Mouse (Mus musculus): Measurements from ENCODE around the gene Entpd6.

Gene Entpd6

DNA sequence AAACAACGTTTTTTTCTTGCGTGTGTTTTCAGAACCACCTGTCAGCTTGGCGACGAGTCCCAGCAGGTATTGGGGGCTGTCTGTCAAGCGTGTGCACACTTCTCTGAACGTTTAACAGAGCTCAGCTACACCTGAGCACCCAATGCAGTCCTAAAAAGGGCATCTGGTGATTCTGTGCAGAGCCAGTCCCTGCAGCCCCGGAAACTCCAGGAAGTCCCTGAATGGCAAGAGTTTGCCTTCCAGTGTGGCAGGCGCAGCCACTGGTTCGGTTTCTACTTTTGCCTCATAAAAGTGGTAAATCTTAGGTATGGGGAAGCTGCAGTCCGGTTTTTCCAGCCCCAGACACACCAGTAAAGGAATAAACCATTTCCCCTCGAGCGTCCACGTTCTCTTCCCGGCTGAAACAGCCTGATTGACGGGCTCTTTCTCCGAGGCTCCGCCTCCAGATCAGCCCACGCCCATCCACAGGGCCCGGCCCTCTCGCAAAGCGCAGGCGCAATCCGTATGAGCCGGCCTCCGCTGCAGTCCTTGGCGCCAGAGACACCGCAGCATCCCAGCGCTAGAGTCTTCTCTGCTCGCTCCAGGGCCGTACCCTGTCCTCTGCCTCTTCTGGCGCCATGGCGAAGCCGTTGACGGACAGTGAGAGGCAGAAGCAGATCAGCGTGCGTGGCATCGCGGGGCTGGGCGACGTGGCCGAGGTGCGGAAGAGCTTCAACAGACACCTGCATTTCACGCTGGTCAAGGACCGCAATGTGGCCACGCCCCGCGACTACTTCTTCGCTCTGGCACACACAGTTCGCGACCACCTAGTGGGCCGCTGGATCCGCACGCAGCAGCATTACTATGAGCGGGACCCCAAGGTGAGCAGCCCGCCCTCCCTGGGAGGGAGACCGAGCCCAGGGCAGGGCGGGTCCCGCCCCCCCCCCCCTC, 37.7 kb downstream of the Entpd6 start, which contains the start of gene Pygb:
Pygb (plus strand) TSS at position 485 of the 930 bp plus-strand sequence.
- peak; percentile 68 to 81 for DNase-seq (ENCODE audit: low spot score in 2 of 2)

DNA sequence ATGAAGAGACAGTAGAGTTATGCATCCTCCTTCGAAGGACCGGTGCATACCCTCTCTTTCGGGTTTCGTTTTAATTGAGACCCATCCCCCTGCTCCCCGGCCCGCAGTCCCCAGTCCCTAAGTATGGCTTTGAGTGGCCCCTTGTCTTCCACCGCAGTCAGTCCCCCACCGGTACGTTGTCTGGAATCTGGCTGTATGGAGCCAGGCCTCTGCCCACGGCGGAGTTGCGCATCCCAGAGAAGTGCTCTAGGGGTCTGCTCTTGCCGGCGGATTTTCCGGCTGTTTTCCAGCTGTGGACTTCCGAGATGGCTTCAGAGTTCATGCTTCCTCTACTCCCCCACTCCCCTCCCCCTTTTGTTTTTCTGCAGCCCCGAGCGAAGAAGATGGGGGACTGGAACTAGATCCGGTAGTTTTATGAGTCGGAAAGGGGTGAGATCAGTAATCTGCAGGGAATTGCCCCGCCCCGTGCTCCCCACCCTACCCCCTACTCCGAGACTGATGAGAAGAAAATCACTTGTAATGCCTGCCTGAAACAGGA, 38.5 kb downstream of the Entpd6 start:
- DNase-seq (ENCODE audit: low spot score in 2 of 2) = no peak

DNA sequence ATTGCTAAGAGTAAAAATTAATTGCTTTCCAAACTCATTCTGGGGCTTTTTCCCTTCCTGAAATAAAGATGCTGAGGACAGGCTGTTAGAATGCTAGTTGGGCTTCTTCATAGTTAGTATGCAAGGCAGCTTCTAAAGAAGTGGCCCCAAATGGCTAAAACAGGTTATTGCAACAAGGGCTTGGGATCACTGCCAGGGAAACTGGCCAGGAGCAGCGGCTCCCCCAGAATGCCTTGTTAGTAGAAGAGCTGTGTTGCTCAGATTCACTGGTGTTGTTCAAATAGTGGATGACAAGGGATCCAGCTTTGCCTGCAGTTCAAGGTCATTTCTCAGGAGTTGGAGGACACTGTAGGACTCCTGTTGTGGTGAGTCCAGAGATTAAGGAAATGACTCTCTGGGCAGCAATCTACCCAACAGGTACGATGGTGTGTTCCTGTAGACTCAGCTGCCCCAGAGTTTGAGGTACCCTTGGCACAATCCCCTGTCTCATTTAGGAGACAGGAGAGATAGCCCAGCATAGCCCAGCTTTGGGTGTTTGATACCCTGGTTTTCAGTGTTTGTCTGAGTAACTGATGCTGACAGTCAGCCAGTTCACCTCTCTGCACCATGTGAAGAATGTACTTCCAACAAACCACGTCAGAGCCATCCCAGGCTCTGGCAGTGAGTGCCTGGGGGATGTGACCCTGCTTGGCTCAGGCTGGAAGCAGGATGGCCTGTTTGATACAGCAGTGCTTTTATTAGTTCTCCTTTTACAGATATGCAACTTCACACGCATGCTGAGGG, 40.1 kb downstream of the Entpd6 start:
- DNase-seq (ENCODE audit: low spot score in 2 of 2) = peak; percentile 69 to 70

DNA sequence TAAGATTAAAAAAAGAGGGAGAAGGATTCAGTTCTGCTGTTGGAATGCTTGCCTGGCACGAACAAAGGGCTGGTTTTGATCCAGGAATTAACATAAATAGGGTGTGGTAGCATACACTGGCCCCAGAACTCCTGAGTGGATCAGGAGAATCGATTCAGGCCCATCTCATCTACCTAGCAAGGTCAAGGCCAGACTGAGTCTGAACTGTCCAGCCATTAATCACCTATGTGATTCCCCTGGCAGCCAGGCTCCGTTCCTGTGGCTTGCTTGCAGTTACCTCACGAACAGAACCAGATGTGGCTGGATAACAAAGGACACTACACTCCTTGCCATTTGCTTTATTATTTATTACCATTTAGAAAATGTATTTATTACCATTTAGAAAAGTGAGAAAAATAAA, 44.5 kb downstream of the Entpd6 start:
- DNase-seq (ENCODE audit: low spot score in 2 of 2) = no peak

DNA sequence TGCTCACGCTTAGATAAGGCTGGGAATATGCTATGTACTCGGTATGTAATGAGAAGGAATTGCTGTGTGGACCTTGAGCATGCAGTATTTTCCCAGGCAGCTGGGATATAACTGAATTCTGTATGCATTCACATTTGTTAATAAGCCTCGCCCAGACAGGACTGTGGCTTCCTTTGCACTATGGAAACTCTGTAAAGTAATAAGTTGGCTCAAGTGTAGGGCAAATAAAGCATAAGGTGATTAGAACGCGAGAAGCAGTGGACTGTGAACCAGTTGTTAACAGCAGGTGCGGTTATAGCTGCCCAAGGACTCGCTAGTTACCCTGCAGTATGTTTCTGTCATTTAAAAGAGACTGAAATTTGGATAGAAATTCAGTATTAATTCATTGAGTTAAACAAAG, 49.2 kb downstream of the Entpd6 start:
- DNase-seq (ENCODE audit: low spot score in 2 of 2) = no peak

DNA sequence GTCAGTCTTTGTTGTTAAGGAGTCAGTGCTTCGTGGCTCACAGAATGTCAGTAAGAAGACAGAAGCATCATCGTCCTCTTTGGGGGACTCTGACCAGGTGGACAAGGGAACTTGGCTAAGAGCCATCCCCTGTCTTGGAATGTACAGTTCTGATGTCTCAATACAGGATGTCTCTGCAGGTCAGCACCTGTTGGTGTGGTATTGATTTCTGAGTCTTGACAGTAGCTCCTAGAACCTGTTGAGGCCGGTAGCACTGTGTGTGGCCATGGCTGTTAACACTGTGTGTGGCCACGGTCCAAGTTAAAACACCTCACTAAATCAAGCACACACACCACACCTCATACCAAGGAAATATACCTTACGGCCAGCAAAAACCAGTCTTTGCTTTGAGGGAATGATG, 51.8 kb downstream of the Entpd6 start:
- no peak for DNase-seq (ENCODE audit: low spot score in 2 of 2)

DNA sequence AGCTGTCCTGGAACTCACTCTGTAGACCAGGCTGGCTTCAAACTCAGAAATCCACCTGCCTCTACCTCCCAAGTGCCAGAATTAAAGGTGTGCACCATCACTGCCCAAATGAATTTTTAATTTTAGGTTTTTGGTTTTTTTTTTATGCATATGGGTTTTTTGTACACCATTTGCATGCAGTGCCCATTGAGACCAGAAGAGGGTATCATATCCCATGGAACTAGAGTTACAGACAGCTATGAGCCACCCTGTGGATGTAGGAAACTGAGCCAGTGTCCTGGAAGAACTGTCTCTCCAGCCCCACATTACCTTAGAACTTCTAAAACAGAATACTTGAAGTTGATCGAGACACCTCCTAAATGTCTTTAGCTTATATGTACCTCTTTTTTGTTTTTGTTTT, 54.2 kb downstream of the Entpd6 start:
- no peak for DNase-seq (ENCODE audit: low spot score in 2 of 2)

DNA sequence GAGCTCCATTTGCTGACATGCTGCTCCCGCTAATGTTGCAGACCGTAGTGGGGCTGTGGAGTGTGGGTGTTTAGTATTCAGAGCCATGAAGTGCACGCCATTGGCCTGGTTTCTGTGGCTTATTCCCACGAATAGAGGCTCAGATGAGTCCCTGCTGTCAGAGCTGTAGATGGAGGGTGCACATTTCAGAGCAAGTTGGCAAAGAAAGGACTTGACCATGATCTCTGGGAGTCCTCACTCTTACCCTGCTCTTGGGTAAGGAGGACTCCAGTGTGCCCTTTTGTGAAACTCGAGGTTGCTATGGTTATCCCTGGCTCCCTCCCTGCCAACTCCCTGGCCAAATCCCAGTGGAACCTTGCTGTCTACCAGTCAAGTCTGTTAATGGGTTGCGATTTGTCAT, 59.5 kb downstream of the Entpd6 start:
- DNase-seq (ENCODE audit: low spot score in 2 of 2) = no peak

DNA sequence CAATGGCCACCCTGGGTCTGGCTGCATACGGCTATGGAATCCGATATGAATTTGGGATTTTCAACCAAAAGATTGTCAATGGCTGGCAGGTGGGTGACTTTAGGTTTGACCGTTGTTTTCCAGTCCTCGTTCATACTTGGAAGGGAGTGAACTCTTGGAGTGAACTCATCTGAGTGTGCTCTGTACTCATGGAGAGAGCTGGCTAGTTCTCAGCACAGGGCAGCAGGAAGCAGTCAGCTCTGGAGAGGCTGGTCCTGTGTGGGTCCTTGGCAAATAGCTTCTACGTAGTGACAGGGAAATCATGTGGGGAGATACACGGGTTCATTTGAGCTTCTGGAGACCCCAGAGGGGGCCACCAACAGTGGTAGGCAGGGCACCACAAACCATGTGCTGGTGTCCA, 60.0 kb downstream of the Entpd6 start:
- DNase-seq (ENCODE audit: low spot score in 2 of 2) = no peak

DNA sequence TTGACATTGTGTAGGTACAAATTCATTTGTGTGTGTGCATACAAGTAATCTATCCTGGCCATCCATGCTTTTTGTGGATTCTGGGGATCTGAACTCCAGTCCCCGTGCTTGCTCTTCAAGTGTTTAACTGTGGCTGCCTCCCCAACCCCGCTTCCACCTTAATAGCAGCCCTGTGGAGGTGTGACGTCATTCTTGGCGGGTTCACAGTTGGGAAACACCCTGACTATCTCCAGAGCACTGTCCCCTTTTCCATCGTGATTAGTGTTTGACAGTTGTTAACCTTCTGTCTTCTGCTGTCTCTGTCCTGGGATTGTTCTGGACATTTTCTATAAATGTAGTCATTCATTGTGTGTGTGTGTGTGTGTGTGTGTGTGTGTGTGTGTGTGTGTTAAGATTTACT, 61.8 kb downstream of the Entpd6 start:
- DNase-seq (ENCODE audit: low spot score in 2 of 2) = no peak

DNA sequence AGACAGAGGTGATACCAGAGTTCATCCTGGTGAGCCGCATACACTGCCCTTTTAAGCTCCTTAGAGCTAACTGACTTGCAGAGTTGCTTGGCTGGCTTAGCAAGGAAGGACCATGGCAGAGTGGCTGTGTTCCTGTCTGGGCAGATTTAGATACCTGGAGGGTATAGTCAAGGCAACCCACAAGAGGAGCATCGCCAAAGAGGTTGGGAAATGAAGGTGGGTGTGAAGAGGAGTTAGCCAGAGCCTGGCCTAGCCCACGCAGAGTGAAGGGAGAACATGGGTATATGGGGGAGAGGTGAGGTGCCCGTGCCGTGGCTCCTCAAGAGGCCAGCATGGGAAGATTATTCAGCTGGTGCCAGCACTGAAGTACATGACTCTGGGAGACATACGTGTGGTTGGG, 64.0 kb downstream of the Entpd6 start:
- DNase-seq (ENCODE audit: low spot score in 2 of 2) = no peak

DNA sequence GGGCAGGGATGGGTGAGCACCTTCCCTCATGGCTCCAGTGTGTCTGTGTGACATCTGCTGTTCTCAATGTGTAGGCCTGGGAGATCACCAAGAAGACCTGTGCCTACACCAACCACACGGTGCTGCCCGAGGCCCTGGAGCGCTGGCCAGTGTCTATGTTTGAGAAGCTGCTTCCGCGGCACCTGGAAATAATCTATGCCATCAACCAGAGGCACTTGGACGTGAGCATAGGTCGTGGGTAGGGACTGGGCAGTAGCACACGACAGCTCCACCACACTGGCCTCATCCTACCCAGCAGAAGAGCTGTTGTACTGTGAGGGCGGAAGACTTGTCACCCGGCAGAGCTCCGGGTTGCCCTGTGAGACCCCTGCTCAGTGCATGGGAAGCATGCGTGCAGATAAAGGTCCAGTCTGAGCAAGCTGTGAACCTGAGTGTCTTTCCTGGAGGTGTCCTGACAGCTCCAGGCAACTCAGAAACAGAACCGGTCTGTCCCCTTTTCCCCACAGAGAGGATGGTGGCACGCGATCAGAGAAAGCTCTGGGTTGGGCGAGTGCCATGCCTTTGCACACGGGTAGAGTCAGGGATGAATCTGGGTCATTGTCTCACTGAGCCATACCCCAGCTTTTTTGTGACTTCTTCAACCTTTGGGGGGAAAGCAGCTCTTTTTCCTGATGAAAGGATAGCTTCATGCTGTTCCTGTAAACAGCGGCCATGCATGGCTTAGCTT, 68.0 kb downstream of the Entpd6 start:
- peak in 1 of 2 experiments; percentile 33 for DNase-seq (ENCODE audit: low spot score in 2 of 2)

DNA sequence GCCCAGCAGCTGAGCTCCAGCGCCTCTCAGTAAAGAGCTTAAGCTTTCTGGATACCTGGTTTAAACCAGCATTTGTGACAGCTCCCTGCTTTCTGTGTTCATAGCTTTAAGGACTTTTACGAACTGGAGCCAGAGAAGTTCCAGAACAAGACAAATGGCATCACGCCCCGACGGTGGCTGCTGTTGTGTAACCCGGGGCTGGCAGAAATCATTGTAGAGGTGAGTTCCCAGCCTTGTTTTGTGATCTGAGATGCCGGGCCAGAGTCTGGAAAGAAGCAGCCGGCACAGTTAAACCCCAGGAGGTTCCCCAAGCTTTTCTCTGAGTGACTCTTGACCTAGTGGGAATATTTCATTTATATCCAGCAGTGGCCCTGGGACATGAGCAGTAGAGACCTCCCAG, 69.9 kb downstream of the Entpd6 start:
- DNase-seq (ENCODE audit: low spot score in 2 of 2) = no peak

DNA sequence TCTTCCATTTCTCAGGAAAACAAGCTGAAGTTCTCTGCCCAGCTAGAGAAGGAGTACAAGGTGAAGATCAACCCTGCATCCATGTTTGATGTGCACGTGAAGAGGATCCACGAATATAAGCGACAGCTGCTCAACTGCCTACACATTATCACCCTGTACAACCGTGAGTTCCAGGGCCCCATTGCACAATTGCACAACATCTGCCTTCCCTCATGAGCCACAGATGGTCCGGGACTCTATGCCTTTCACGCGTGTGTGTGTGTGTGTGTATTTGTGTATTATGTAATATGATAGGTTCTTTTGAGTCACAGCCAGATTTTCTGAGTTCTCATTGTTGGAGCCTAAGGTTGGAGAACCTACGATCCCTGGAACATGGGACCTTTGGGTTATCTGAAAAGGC, 71.9 kb downstream of the Entpd6 start:
- no peak for DNase-seq (ENCODE audit: low spot score in 2 of 2)

Data from frontal cortex, postnatal 10 days (tissue).